Mouse (Mus musculus): Measurements from ENCODE around the gene Tmem98.

GRCm38 (mm10) chr11:80778916-80779526 lies 31.0 kb upstream of the Tmem98 start:
- no peak for TF ChIP-seq CTCF (conservative IDR thresholded peaks at IDR 0.05; ENCODE audit: insufficient read depth, insufficient read length, low read depth, low read length)
- TF ChIP-seq POLR2A (IDR thresholded peaks at IDR 0.05; ENCODE audit: low read depth, low read length), result no peak
